Mouse (Mus musculus) thymus, adult 2 months (tissue): ENCODE results near the gene Lsamp. TPM values are rescaled to one million over a fixed set of nuclear protein-coding genes. Genes with fewer than 3 reads are reported as not detected.

ENCODE experiments used
- DNase-seq: peaks from one replicate; pipeline ENCODE4 v3.0.0; 2021
- H3K27ac ChIP-seq: fragments of 200-500 bp; 2 replicates; pipeline ENCODE4 v1.5.1; 2012; ENCODE audit warnings: low read length, control low read depth; ENCODE audit not compliant: control insufficient read depth, insufficient read depth
- H3K27me3 ChIP-seq: fragments of 200-500 bp; 2 replicates; pipeline ENCODE4 v1.6.1; 2012; ENCODE audit warnings: mild to moderate bottlenecking, low read length, moderate library complexity, mixed read lengths; ENCODE audit not compliant: control insufficient read depth, insufficient read depth
- H3K36me3 ChIP-seq: fragments of 200-500 bp; 2 replicates; pipeline ENCODE4 v1.6.1; 2012; ENCODE audit warnings: mild to moderate bottlenecking, low read length, moderate library complexity; ENCODE audit not compliant: control insufficient read depth, insufficient read depth
- H3K4me1 ChIP-seq: fragments of 200-500 bp; replicated peaks from 2 replicates; pipeline ENCODE4 v1.6.1; 2012; ENCODE audit warnings: low read length; ENCODE audit not compliant: control insufficient read depth, insufficient read depth
- H3K4me3 ChIP-seq: fragments of 200-500 bp; 2 replicates; pipeline ENCODE4 v1.5.1; 2012; ENCODE audit warnings: mild to moderate bottlenecking, low read length, control low read depth, moderate library complexity; ENCODE audit not compliant: control insufficient read depth, insufficient read depth
- CTCF ChIP-seq: fragments of 200-500 bp; IDR thresholded peaks from 2 replicates; pipeline ENCODE4 v1.5.1; 2012; ENCODE audit warnings: mild to moderate bottlenecking, control low read depth, low read length, moderate library complexity, borderline replicate concordance; ENCODE audit not compliant: control insufficient read depth, poor library complexity, insufficient read depth; ENCODE audit errors: extremely low read depth
- POLR2A ChIP-seq: fragments of 200-500 bp; IDR thresholded peaks from 2 replicates; pipeline ENCODE4 v1.6.1; 2012; ENCODE audit warnings: mild to moderate bottlenecking, low read length, control low read depth, moderate library complexity; ENCODE audit not compliant: control insufficient read depth, poor library complexity, insufficient read depth; ENCODE audit errors: extremely low read depth
- WGBS: fragments of 180-500 bp; shearing (Covaris S2); methylation state at CpG from one replicate; pipeline ENCODE4 v1.1.7; 2018; 5-methylcytosine and 5-hydroxymethylcytosine counted together
- polyA plus RNA-seq: library from polyadenylated mRNA; depleted of rRNA; stranded (reverse); fragments of >200 nt; gene quantifications from 2 replicates; pipeline ENCODE4 v1.2.3, GENCODE M21; 2012

Lsamp gene
- polyA plus RNA-seq, 1 experiment: 0.36 TPM

DNA sequence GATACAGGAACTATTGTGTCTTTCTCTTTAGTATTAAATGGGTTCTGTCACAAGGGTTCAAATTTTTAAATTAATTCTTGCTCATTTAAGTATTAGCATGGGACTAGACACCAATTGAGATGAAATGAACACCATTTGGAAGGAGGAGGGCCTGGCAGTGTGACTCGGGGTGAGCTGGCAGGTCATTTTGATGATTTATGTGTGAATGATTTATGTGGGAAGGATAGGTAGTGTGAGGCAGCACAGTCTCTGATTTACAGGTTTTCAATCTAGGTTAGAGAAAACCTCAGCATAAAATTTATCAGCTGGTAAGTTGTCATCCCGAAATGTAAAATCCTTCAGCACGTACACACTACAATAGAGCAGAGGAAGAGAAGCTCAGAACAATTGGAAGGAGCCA is 729.6 kb downstream of the Lsamp start:
- whole genome bisulfite sequencing: 61% methylated on average over 3 of the region's 3 CpGs
- Histone ChIP-seq H3K27ac (no peak overlapping the region), H3K4me3 (no peak overlapping the region), H3K4me1 (no peaks in the 10 kb centered on the region), H3K36me3 (no peaks in the 10 kb centered on the region), H3K27me3 (no peaks in the 10 kb centered on the region)
- DNase-seq: no peak
- TF ChIP-seq POLR2A: no peak
- no peak for TF ChIP-seq CTCF

DNA sequence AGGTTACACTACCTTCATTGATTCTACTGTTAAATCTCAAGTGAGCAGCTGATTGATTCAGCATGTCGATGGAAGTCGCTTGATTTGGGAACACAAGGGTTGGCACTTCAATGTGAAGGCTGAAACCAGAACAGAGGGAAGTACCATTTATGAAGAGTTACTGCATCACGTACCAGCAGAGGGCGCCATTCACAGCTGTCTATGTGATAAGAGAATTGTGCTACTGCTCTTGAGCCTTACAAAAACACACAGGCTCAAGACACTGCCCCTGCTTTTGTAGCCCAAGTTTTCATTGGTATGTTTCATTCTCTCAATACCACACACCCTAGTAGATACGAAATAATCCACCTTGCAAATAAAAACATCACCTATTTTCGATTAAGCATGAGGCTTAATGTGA is 754.9 kb downstream of the Lsamp start:
- DNase-seq: no peak
- WGBS: 45% methylated on average over 6 of the region's 6 CpGs

DNA sequence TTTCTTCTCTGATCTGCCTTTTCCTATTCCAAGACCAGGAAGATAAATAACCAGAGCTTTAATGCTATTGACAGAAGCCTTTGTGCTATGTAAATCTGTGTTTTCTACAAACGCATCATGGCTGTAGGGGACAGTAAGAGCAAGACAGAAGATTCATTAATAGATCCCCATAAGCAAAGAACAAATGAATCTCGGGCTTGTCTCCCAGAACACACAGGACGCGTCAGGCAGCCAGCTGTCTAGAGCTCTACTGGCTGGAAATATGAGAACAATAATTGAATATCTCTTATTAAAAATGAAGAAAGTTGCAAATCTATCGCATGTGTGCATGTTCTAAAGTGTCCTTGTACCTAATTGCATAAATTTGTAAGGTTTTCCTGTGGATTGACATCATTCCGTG is 755.6 kb downstream of the Lsamp start:
- TF ChIP-seq POLR2A (no peak), CTCF (no peak)
- Histone ChIP-seq H3K36me3 (no peaks in the 10 kb centered on the region), H3K27ac (no peak overlapping the region), H3K27me3 (no peaks in the 10 kb centered on the region), H3K4me1 (no peaks in the 10 kb centered on the region), H3K4me3 (no peak overlapping the region)
- DNase-seq: no peak
- 91% methylated on average over 6 of the region's 6 CpGs for WGBS

More for the DNA sequence above, 754.9 kb downstream of the Lsamp start:
- no peak overlapping the region for H3K27ac ChIP-seq
- H3K27me3 ChIP-seq: no peaks in the 10 kb centered on the region
- no peak for TF ChIP-seq CTCF
- TF ChIP-seq POLR2A: no peak
- no peaks in the 10 kb centered on the region for H3K36me3 ChIP-seq
- no peak overlapping the region for H3K4me3 ChIP-seq
- no peaks in the 10 kb centered on the region for H3K4me1 ChIP-seq

DNA sequence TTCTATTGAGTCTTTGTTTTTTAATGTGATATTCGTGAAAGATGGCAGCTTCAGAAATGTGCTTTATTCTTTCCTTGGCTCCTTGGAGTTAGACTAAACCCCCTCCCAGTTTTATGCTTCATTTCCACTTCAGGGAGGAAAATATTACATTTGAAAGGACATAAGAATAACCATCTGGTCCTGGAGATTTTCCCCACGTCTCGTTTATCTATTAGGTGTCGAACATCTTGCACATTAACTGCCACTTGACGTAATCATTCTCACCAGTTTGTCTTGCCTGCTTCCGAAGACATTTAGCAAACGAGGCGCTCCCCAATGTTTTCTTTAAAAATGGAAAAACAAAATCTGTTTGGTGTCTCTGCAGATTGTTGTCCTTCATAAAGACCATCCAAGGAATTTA is 756.1 kb downstream of the Lsamp start:
- Histone ChIP-seq H3K4me1 (no peaks in the 10 kb centered on the region), H3K4me3 (no peak overlapping the region), H3K27me3 (no peaks in the 10 kb centered on the region), H3K27ac (no peak overlapping the region), H3K36me3 (no peaks in the 10 kb centered on the region)
- TF ChIP-seq POLR2A (no peak), CTCF (no peak)
- 87% methylated on average over 8 of the region's 8 CpGs for WGBS
- DNase-seq: no peak

DNA sequence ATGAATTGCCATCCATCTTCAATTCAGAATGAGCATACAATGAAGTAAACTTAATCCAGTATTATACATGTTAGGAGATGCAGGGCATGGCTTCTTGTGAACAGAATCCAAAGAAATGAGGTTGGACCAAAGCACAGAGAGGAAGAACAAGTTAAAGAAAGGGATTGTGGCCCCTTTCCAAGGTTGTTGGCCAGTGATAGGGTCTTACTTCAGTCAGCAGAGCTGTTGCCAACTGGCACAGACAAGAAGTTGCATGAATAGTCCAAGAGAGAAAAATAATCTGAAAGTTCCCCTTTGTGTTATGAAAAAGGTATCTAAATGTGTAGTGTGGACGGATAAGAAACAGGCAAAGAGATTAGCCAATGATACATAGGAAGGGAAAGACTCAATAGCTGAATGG is 843.0 kb downstream of the Lsamp start:
- Histone ChIP-seq H3K27me3 (no peaks in the 10 kb centered on the region), H3K36me3 (no peaks in the 10 kb centered on the region), H3K4me1 (no peaks in the 10 kb centered on the region), H3K27ac (no peak overlapping the region), H3K4me3 (no peak overlapping the region)
- no peak for TF ChIP-seq POLR2A
- no peak for TF ChIP-seq CTCF
- WGBS: 64% methylated on average over 1 of the region's 1 CpGs
- no peak for DNase-seq

DNA sequence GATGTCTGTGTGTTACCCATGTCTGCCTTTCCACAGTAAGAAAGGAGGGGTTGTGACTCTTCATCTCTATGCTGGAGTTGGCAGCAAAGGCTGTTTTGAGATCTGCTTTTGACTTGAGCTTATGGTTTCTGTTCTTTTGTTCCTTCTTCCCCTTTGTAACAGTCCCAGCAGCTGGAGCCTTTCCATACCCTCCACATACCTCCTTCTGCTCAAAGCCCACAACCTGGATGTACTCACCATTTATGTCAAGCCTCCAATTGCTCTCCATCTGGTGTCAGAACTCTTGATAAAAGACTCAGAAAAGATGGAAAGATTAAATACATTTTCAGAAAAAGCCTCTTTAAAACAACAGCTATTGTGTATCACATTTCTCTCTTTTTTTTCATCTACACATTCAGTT is 847.4 kb downstream of the Lsamp start:
- TF ChIP-seq POLR2A (no peak), CTCF (no peak)
- Histone ChIP-seq H3K36me3 (no peaks in the 10 kb centered on the region), H3K27ac (no peak overlapping the region), H3K4me1 (no peaks in the 10 kb centered on the region), H3K27me3 (no peaks in the 10 kb centered on the region), H3K4me3 (no peak overlapping the region)
- no peak for DNase-seq

DNA sequence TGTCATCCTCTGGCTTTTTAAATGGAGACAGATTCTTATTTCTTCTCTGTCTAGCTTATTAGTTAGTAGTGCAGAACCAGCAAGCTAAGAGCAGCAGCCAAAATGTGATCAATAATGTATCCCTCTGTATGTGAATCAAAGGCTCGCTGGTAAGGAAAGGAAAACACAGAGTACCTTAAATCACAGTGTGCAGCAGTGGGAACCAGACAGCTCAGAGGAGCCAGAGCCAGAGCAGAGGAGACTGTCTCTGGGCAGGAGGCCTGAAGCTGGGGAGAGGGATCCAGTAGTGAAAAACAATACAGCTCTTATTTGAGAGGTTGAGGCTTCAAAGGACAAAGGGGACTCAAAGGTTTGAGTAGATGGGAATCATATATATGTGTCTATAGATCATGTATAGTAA is 857.6 kb downstream of the Lsamp start:
- TF ChIP-seq CTCF: no peak
- TF ChIP-seq POLR2A: no peak
- H3K4me1 ChIP-seq: no peaks in the 10 kb centered on the region
- no peak overlapping the region for H3K27ac ChIP-seq
- no peaks in the 10 kb centered on the region for H3K27me3 ChIP-seq
- H3K36me3 ChIP-seq: no peaks in the 10 kb centered on the region
- H3K4me3 ChIP-seq: no peak overlapping the region
- WGBS: 92% methylated on average over 1 of the region's 1 CpGs
- no peak for DNase-seq

DNA sequence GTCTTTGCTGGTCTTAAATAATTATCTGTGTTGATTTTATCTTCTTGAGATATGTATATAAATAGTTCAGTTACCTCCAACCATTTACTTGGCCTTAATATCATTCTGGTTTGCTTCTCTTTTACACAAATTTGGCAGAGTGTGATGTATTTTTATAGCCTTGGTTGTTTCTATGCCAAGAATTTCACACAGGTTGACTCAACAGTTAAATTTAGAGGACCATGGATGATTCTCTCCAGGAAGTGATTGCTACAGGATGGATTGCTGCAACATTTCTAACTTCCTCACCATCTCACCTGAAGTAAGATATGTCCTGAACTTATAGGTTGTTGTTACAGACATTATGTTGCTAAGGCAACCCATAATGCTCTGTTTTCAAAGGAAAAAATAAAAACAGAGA is 882.6 kb downstream of the Lsamp start:
- TF ChIP-seq POLR2A (no peak), CTCF (no peak)
- no peaks in the 10 kb centered on the region for H3K4me1 ChIP-seq
- H3K36me3 ChIP-seq: no peaks in the 10 kb centered on the region
- H3K4me3 ChIP-seq: no peak overlapping the region
- no peak for DNase-seq
- no peaks in the 10 kb centered on the region for H3K27me3 ChIP-seq
- no peak overlapping the region for H3K27ac ChIP-seq
